Mouse (Mus musculus) splenic B cell, adult 2 months (primary cell): ENCODE measurements around the gene Rcl1.

ENCODE experiments used
- DNase-seq: peaks from one replicate; pipeline ENCODE4 v3.0.0-alpha.2; 2011; ENCODE audit warnings: low read depth, low spot score
- H3K27me3 ChIP-seq: 2 replicates; pipeline ENCODE4 v1.6.1; 2012; ENCODE audit warnings: mild to moderate bottlenecking, low read length, moderate library complexity, mixed read lengths; ENCODE audit not compliant: control insufficient read depth, poor library complexity, insufficient read depth, severe bottlenecking
- H3K36me3 ChIP-seq: 2 replicates; pipeline ENCODE4 v1.6.1; 2012; ENCODE audit warnings: mild to moderate bottlenecking, low read length, moderate library complexity, mixed read lengths; ENCODE audit not compliant: control insufficient read depth, poor library complexity, insufficient read depth, severe bottlenecking

The Rcl1 gene

GRCm38 (mm10) chr19:29150038-29150437 lies 48.9 kb downstream of the Rcl1 start:
- no peaks in the 10 kb centered on the region for H3K27me3 ChIP-seq

GRCm38 (mm10) chr19:29151443-29151842 lies 50.3 kb downstream of the Rcl1 start:
- H3K36me3 ChIP-seq = no peaks in the 10 kb centered on the region

More at GRCm38 (mm10) chr19:29150038-29150437, 48.9 kb downstream of the Rcl1 start:
- DNase-seq = no peak
- no peaks in the 10 kb centered on the region for H3K36me3 ChIP-seq

GRCm38 (mm10) chr19:29155552-29155951 lies 54.4 kb downstream of the Rcl1 start:
- DNase-seq = no peak

More at GRCm38 (mm10) chr19:29151443-29151842, 50.3 kb downstream of the Rcl1 start:
- no peak for DNase-seq
- no peaks in the 10 kb centered on the region for H3K27me3 ChIP-seq

GRCm38 (mm10) chr19:29156417-29156816 lies 55.2 kb downstream of the Rcl1 start:
- no peaks in the 10 kb centered on the region for H3K27me3 ChIP-seq
- H3K36me3 ChIP-seq = no peaks in the 10 kb centered on the region
- DNase-seq = no peak

More at GRCm38 (mm10) chr19:29155552-29155951, 54.4 kb downstream of the Rcl1 start:
- Histone ChIP-seq H3K36me3 (no peaks in the 10 kb centered on the region), H3K27me3 (no peaks in the 10 kb centered on the region)

DNA sequence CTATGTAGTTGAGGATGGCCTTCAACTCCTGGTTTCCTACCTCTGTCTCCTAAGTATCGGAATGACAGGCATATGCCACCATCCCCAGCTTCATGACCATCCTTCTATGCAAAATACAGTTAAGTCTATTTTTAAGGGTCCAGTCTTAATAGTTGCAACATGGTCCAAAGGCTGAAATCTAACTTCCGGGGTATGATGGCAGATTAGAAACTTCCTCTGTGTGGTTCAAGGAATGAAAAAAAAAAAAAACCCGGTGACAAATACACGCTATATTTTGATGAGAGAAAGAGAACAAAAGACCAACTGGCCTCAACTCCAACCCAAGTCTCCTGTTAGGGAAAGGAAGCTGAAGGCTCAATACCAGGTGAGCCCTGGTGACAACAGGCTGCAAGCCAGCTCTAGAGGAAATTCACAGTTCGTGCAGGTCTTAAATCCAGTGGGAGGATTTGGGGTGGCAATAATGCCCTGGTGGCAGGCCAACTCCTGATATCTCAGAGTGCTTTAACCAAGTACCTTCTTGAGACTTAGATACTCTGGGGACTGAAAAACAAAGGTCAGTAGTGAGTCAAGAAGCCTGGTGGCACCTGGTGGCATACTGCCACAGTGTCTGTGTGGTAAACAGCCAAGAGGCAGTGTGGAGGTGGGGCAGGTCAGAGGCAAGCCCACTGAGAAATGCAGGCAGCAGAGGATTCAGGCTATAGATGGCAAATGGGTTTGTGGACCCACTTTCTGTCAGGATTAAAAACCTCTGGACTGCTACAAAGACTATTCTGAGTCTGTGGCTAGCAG lies 56.7 kb downstream of the Rcl1 start:
- DNase-seq = no peak
- H3K27me3 ChIP-seq = no peaks in the 10 kb centered on the region
- no peaks in the 10 kb centered on the region for H3K36me3 ChIP-seq

DNA sequence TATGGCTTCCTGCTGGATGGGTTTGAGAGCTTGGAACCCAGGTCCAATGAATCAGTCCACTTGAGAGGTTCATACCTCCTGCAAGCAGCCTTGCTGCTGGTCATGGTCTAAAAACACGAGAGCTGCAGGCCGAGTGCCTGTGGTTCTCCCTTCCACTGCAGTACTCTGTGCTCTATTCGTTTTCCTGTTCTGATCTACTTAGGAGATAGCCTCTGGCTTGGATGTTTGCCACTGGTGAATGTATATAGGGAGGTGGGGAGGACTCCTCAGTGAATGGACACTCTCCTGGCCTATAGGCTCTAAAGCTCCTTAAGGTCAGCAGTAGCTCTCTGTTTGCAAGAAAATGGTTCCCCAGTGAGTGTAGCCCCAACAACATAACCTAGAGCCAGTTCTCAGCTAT lies 57.3 kb downstream of the Rcl1 start:
- H3K27me3 ChIP-seq = no peaks in the 10 kb centered on the region

DNA sequence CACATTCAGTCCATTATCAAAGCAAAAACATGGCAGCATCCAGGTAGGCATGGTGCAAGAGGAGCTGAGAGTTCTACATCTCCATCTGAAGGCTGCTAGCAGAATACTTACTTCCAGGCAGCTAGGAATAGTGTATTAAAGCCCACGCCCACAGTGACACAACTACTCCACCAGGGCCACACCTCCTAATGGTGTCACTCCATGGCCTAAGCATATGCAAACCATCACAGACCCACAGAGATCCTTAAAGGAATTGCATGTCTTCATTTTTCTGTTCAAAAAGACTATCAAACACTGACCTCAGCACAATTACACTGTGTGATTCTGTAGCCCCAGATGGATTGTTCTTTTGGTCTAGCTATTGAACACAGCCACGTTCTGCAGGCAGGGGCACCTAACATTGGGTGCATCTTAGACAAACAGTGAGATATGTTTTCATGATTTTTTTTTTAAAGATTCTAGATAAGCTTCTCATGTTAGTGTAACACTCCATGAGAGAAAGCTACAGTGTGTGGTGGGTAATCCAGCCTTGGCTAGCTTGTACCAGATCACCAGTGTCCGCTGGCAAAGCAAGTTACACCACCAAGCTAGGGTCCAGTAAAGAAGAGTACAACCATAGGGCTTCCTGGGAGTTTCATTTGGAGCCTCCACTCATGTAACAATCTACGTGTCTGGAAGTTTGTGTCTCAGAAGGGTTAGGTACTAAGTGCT lies 62.8 kb downstream of the Rcl1 start:
- Histone ChIP-seq H3K36me3 (no peaks in the 10 kb centered on the region), H3K27me3 (no peaks in the 10 kb centered on the region)
- DNase-seq = no peak

More for the DNA sequence above, 57.3 kb downstream of the Rcl1 start:
- DNase-seq = no peak
- no peaks in the 10 kb centered on the region for H3K36me3 ChIP-seq

GRCm38 (mm10) chr19:29164528-29165166 lies 63.5 kb downstream of the Rcl1 start:
- no peak for DNase-seq
- no peaks in the 10 kb centered on the region for H3K36me3 ChIP-seq
- no peaks in the 10 kb centered on the region for H3K27me3 ChIP-seq

GRCm38 (mm10) chr19:29167938-29168337 lies 66.8 kb downstream of the Rcl1 start:
- no peak for DNase-seq
- no peaks in the 10 kb centered on the region for H3K36me3 ChIP-seq
- H3K27me3 ChIP-seq = no peaks in the 10 kb centered on the region

DNA sequence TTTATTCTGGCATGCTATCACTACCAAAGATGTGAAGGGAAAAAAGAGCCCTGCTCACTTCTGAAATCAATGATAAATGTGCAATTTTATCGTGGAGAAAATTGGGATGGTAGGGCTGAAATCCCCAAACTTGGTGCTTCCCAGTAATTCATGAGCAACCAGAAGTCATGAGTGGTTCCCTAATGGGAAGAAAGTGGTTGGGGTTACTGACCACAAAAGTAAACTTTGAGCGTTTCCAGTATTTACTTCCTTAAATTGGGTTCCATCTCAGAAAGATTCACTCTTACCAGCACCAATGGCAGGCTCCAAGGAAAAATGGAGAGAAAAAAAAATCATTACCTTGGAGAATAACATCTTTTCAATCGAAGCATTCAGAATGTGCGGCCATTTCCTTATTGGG lies 79.2 kb downstream of the Rcl1 start:
- Histone ChIP-seq H3K36me3 (no peaks in the 10 kb centered on the region), H3K27me3 (no peaks in the 10 kb centered on the region)
- DNase-seq = no peak

DNA sequence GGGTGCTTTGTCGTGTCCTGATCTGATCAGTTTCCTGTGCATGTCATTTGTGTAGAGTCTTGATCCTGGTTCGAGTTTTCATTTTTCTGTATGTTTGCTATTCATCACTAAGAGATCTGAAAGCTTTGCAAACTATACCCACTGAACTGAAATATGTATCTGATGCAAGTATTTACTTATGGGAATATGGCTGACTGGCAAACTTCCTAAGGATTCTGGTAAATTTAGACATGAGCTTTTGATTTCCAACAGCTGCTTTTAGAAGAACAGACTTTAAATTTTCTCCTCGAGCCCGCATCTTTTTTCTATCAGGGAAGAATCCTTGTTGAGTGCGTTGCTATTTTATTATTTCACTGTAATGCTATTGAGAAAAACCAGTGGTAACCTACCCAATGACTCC lies 81.0 kb downstream of the Rcl1 start:
- no peak for DNase-seq
- no peaks in the 10 kb centered on the region for H3K27me3 ChIP-seq
- H3K36me3 ChIP-seq = no peaks in the 10 kb centered on the region

DNA sequence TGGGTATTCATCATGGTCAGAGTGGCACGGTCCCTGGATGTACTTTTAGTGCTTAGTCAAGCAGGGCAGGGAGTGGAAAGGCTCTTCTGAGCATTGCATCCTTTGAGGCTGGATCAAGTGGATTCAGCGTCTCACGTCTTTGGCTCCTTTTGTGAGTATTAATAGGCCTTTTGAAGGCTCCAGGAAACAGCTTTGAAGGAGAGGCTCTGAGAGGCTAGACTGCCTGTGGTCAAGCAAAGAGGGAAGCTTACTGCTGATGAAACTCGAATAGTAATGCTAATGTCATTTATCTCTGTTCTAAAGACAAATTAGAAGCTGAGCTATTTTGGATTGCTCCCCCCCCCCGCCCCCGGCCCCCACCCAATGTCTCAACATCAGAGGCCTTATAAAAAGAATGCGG lies 83.9 kb downstream of the Rcl1 start:
- Histone ChIP-seq H3K27me3 (no peaks in the 10 kb centered on the region), H3K36me3 (no peaks in the 10 kb centered on the region)
- DNase-seq = no peak

DNA sequence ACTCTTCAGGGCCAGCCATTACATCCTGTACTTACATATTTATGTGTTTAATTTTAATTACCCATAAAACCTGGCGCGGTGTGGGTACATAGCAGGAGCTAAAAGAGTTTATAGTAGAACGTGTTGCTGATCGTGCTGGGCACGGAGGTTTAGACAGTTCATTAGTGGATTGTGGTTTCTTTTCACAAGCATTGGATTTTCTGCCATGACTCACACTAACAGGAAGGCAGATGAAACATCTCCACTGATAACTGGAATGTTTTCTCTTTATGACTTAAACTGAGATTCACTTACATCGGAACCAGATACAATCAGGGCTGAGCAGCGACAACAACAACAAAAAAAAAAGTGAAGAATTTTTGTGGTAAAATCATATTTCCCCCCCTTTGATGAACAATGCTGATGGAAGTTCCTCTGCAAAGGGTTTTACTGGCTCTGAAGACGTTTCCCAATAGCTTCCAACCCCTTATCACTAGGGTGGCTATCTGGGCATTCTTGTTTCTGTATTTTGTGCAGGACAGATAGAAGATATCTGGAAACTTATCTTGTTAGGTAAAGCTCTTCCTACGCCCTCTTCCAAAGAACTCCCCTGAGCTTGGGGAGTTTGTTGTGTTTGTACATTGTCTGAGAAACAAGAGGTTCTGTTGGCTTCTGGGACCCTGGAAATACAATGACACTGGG lies 84.5 kb downstream of the Rcl1 start:
- no peaks in the 10 kb centered on the region for H3K36me3 ChIP-seq
- no peaks in the 10 kb centered on the region for H3K27me3 ChIP-seq
- DNase-seq = no peak

GRCm38 (mm10) chr19:29188879-29189278 lies 87.7 kb downstream of the Rcl1 start:
- DNase-seq = no peak
- Histone ChIP-seq H3K27me3 (no peaks in the 10 kb centered on the region), H3K36me3 (no peaks in the 10 kb centered on the region)
